ENCODE assay signal across 20 mouse cellular contexts in genomic region chr13:50209651-50210050, GRCm38 (mm10). TPM values are rescaled to one million over a fixed set of nuclear protein-coding genes. Genes with fewer than 3 reads are reported as not detected.
"Had no signal": no experiment of that assay in that cellular context is flagged by ENCODE, and none has a peak within 500 bp of the region (broad histone marks: within the 10 kb centered on the region; RNA-seq: fewer than 3 reads in every experiment).

No protein-coding gene starts in this region.

RNA-seq across cellular contexts. Expression of gene Gm906, which starts 40.5 kb away (rescaled TPM):
- polyA plus RNA-seq: cortical plate, adult 2 months; embryonic facial prominence, embryonic 10.5 days; embryonic facial prominence, embryonic 11.5 days; embryonic facial prominence, embryonic 12.5 days; embryonic facial prominence, embryonic 13.5 days; embryonic facial prominence, embryonic 14.5 days; embryonic facial prominence, embryonic 15.5 days; erythroblast, embryonic 14.5 days; forebrain, embryonic 10.5 days; forebrain, embryonic 11.5 days; forebrain, embryonic 12.5 days; forebrain, embryonic 13.5 days; forebrain, embryonic 14.5 days; forebrain, embryonic 15.5 days; forebrain, embryonic 16.5 days; forebrain, postnatal 0 days; frontal cortex, adult 2 months; gonadal fat pad, adult 2 months; heart, adult 2 months; heart, embryonic 10.5 days had no signal
